In genomic region chr11:98924633-98925175, GRCm38 (mm10) we compare ENCODE assay signal across 8 mouse cellular contexts. TPM values are rescaled to one million over a fixed set of nuclear protein-coding genes. Genes with fewer than 3 reads are reported as not detected.
DNase-seq lines count a peak whose midpoint lies in the region; ATAC-seq and TF ChIP-seq lines count a peak whose summit lies in the region.

No protein-coding gene starts in this region.

- 60% methylated on average over 5 of the region's 5 CpGs for WGBS in heart, embryonic 15.5 days
- 45% methylated on average over 5 of the region's 5 CpGs for WGBS in forebrain, postnatal 0 days

- H3K4me1 ChIP-seq in heart, embryonic 15.5 days (replicated peaks): peaks cover 73% of the 10 kb centered on the region
- H3K4me1 ChIP-seq in forebrain, postnatal 0 days (ENCODE audit: insufficient read depth): peaks cover 15% of the 10 kb centered on the region

- intact Hi-C loops in heart, postnatal 36 days (cut with DNase I): loop anchor here (5.0 kb wide), 1 partner anchor 113 kb away; no protein-coding TSS in a partner anchor

- no peaks in the 10 kb centered on the region for H3K27me3 ChIP-seq in heart, embryonic 15.5 days
- no peaks in the 10 kb centered on the region for H3K27me3 ChIP-seq in forebrain, postnatal 0 days (ENCODE audit: insufficient read depth, low read length)

- H3K36me3 ChIP-seq in heart, embryonic 15.5 days: peaks cover 4% of the 10 kb centered on the region
- H3K36me3 ChIP-seq in forebrain, postnatal 0 days (ENCODE audit: insufficient read depth): no peaks in the 10 kb centered on the region

- no peak for DNase-seq in heart, postnatal 36 days
- peak; percentile 66 for DNase-seq in ES-CJ7 (ENCODE audit: low read depth, low spot score)
- DNase-seq in forebrain, postnatal 0 days: no peak
- DNase-seq in lung, postnatal 10 days: peak; percentile 36
- DNase-seq in gastrocnemius, adult 8-10 months (ENCODE audit: low spot score in 2 of 2): no peak

- no peaks in the 10 kb centered on the region for H3K9me3 ChIP-seq in heart, embryonic 15.5 days (replicated peaks)
- no peaks in the 10 kb centered on the region for H3K9me3 ChIP-seq in forebrain, postnatal 0 days (ENCODE audit: low read length)

- H3K4me3 ChIP-seq in heart, embryonic 15.5 days: no peak overlapping the region
- no peak overlapping the region for H3K4me3 ChIP-seq in forebrain, postnatal 0 days (ENCODE audit: low read depth, low read length)

- ATAC-seq in heart, embryonic 15.5 days (replicated peaks; ENCODE audit: insufficient number of reproducible peaks, insufficient read depth, low FRiP score, low read depth): no peak
- ATAC-seq in forebrain, postnatal 0 days: no peak
- no peak for ATAC-seq in frontal cortex, adult (ENCODE audit: low TSS enrichment)
- no peak for ATAC-seq in megakaryocyte-erythroid progenitor cell, adult 5-6 weeks (replicated peaks; ENCODE audit: low FRiP score, low TSS enrichment, poor library complexity, severe bottlenecking)

- no peak overlapping the region for H3K4me2 ChIP-seq in heart, embryonic 15.5 days
- no peak overlapping the region for H3K4me2 ChIP-seq in forebrain, postnatal 0 days (ENCODE audit: low read depth)

- H3K9ac ChIP-seq in heart, embryonic 15.5 days: no peak overlapping the region
- no peak overlapping the region for H3K9ac ChIP-seq in forebrain, postnatal 0 days

- H3K27ac ChIP-seq in heart, embryonic 15.5 days: peak overlapping the region; percentile 71
- H3K27ac ChIP-seq in forebrain, postnatal 0 days (ENCODE audit: low read depth, low read length): peak overlapping the region; percentile 6

- peak; percentile 7; the same call in 1 of the 2 replicates for TF ChIP-seq CTCF in forebrain, postnatal 0 days (IDR thresholded peaks at IDR 0.05; ENCODE audit: low read depth)

RNA-seq across cellular contexts. Expression of gene Rara, which starts 2.9 kb away (rescaled TPM):
- 26.2 and 31.0 TPM in 2 replicates for polyA plus RNA-seq in heart, embryonic 15.5 days (2015; fragmentation: Nextera tagmentation; extraction: Ambion mirVana)
- total RNA-seq in heart, postnatal 36 days (2021): 10 to 100 TPM; 10.5 to 13.6 TPM
- 11.6 and 15.2 TPM in 2 replicates for total RNA-seq in forebrain, postnatal 0 days (2014; rRNA removed)
- polyA plus RNA-seq in forebrain, postnatal 0 days (2015; fragmentation: Nextera tagmentation; extraction: Ambion mirVana): 9.5 and 10.7 TPM in 2 replicates
- 10 to 100 TPM in 2 of 4 experiments, 1 to 10 TPM in 2; 8.3 to 11.7 (median 9.5) TPM for total RNA-seq in gastrocnemius, adult 8-10 months (2022)
- total RNA-seq in megakaryocyte-erythroid progenitor cell, adult 5-6 weeks (2014; fragmentation: Nextera tagmentation): 7.8 and 15.9 TPM in 2 replicates
- 2.2 and 3.0 TPM in 2 replicates for total RNA-seq in megakaryocyte-erythroid progenitor cell, adult 5-6 weeks (2017)

RNA-seq across cellular contexts. Expression of gene Cdc6, which starts 17.1 kb away (rescaled TPM):
- 14.2 and 20.4 TPM in 2 replicates for polyA plus RNA-seq in heart, embryonic 15.5 days (2015; fragmentation: Nextera tagmentation; extraction: Ambion mirVana)
- total RNA-seq in heart, postnatal 36 days (2021): under 1 TPM; 0.14 to 0.49 TPM
- total RNA-seq in forebrain, postnatal 0 days (2014; rRNA removed): 2.2 and 2.3 TPM in 2 replicates
- 1.3 and 1.7 TPM in 2 replicates for polyA plus RNA-seq in forebrain, postnatal 0 days (2015; fragmentation: Nextera tagmentation; extraction: Ambion mirVana)
- under 1 TPM in 2 of 4 experiments, not detected in 2; 0.07 to 0.13 TPM for total RNA-seq in gastrocnemius, adult 8-10 months (2022)
- 85.0 and 101 TPM in 2 replicates for total RNA-seq in megakaryocyte-erythroid progenitor cell, adult 5-6 weeks (2014; fragmentation: Nextera tagmentation)
- 67.8 and 78.7 TPM in 2 replicates for total RNA-seq in megakaryocyte-erythroid progenitor cell, adult 5-6 weeks (2017)

RNA-seq across cellular contexts. Expression of gene Gjd3, which starts 58.1 kb away (rescaled TPM):
- polyA plus RNA-seq in heart, embryonic 15.5 days (2015; fragmentation: Nextera tagmentation; extraction: Ambion mirVana): 3.6 and 4.4 TPM in 2 replicates
- under 1 TPM; 0.33 to 0.36 TPM for total RNA-seq in heart, postnatal 36 days (2021)
- total RNA-seq in forebrain, postnatal 0 days (2014; rRNA removed): 1.2 and 1.4 TPM in 2 replicates
- polyA plus RNA-seq in forebrain, postnatal 0 days (2015; fragmentation: Nextera tagmentation; extraction: Ambion mirVana): 2.0 and 2.7 TPM in 2 replicates
- not detected for total RNA-seq in gastrocnemius, adult 8-10 months (2022)
- not detected in 2 replicates for total RNA-seq in megakaryocyte-erythroid progenitor cell, adult 5-6 weeks (2014; fragmentation: Nextera tagmentation)
- total RNA-seq in megakaryocyte-erythroid progenitor cell, adult 5-6 weeks (2017): not detected in 2 replicates

Comparison
In these comparisons a context has a peak if more than half of its experiments do, and no peak if none do; other contexts are left out.
1. DNase-seq: peak in ES-CJ7 (single experiment) and lung, postnatal 10 days (single experiment); none in heart, postnatal 36 days (0 of 2), forebrain, postnatal 0 days (single experiment) and gastrocnemius, adult 8-10 months (0 of 2).
2. RNA of gene Cdc6, which starts 17.1 kb away (total RNA-seq): 67.8 to 101 TPM in megakaryocyte-erythroid progenitor cell, adult 5-6 weeks; 2.2 to 2.3 TPM in forebrain, postnatal 0 days, 0.14 to 0.49 TPM in heart, postnatal 36 days and 0.07 to 0.13 TPM in gastrocnemius, adult 8-10 months; every median in the first group is over 10 times any median in the second.